Mouse (Mus musculus) bone marrow macrophage, adult 2 months (primary cell): ENCODE measurements around the gene Gm5615.

Experiments used
- CTCF ChIP-seq: IDR thresholded peaks from 2 replicates; pipeline ENCODE4 v1.5.1; 2012; ENCODE audit warnings: low read depth, mild to moderate bottlenecking, low read length, moderate library complexity
- POLR2A ChIP-seq: IDR thresholded peaks from 2 replicates; pipeline ENCODE4 v1.6.1; 2012; ENCODE audit warnings: mild to moderate bottlenecking, low read depth, low read length, borderline replicate concordance

DNA sequence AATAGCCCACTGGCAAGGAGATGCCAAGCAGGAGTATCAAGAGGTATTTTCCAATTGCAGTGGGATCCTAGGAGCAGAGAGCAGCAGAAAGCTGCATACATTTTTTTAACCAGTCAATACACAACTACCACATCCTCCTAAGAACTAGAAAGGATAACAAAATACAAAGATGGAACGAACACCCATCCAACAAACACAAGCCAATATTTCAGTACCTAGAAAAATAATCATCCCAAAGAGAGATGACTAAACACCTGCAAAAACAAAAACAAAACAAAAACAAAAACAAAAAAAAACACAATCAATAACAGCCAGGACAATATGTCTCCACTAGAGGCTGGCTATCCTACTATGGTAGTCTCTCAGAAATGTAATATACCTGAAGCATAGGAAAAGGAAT is 40.8 kb upstream of the Gm5615 start, which contains the start of gene Gm17689:
- no peak for TF ChIP-seq POLR2A
- TF ChIP-seq CTCF = no peak
